Mouse (Mus musculus): ENCODE results near the gene Fkbp7.

Gene Fkbp7

DNA sequence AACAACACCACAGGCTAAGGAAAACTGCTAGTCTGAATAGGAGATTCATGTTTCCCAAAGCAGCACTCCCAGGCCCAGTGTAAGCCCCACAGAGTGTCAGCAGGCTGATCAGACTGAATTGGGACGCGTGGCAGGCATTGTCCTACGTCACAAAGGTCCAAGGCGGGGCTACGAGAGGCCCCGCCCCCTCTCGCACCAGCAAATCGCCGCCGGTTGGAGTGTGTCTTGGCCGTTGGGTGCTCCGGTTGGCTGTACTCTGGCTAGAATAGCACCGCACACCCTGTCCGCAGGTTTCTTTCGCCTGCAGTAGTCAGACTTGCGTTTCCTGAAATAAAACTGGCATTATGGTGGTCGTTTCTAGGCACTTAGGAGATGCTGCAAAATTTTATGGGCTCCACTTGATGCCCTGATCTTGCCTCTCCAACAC, at the start of gene Fkbp7:
Fkbp7 (minus strand) TSS at position 151 of the 427 bp plus-strand sequence.
- DNase-seq (ENCODE audit: low read depth, low spot score), result peak; percentile 86

DNA sequence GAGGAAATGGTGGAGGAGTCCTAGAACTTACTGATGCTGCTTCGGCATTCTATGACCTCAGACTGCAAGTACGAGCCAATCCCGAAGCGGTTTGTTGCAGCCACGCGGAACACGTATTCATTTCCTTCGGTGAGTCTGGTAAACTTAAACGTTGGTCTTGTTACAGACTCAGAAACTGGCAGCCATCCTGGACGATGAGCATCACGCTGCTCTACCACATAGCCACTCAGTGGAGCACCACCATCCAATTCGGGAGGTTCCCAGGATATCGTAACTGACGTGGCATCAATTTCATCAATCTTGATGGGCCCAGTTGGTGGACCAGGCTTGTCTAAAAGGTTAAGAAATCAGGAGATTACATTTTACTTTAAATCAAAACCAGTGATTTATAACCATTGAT, 46.7 kb upstream of the Fkbp7 start:
- no peak for DNase-seq (ENCODE audit: low read depth, low spot score)

DNA sequence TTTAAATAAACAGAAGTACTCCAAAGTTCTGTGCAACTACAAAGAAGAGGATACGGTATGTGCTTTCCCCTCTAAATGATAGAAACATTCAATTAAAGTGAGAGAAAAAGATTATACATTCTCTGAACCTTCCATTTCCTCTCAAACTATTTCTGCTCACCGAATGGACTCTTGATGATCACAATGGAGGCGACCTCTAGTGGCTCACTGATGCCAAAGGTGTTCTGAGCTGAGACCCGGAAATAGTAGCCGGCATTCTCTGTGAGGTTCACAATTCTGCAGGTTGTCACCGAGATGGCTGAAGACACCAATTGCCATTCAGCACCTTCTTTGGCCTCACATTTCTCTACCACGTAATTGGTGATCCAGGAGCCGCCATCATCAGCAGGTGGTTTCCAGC, 42.1 kb upstream of the Fkbp7 start:
- DNase-seq (ENCODE audit: low read depth, low spot score), result no peak

DNA sequence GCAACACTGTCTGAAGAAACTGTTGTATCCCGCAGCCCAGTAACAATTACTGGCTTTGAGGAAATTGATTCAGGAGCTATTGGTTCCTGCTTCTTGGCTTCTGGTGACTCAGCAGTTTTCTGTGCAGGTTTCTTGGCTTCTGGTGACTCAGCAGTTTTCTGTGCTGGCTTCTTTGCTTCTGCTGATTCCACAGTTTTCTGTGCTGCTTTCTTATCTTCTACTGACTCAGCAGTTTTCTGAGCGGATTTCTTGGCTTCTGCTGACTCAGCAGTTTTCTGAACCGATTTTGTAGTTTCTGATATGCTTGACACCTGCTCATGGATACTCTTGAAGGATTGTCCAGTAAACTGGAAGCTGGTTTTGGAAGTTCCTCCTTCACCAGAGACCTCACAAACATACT, 35.6 kb upstream of the Fkbp7 start:
- no peak for DNase-seq (ENCODE audit: low read depth, low spot score)

DNA sequence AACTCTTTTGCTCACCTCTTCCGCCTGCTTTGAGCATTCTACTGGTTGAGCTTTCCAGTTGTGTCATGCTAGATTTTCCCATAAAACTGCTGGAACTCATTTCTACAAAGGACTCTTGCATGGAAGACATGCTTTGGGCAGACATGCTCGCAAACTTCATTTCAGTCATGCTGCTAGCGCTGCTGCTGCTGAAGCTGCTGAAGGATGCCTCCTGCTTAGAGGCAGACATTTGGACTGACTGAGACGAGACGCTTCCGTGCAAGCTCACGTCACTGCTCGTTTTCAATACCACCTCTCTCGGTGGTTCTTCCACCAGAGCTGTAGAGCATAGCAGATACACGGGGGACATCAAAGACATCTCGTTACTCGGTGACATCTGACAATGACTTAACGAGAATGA, 32.7 kb upstream of the Fkbp7 start:
- no peak for DNase-seq (ENCODE audit: low read depth, low spot score)

DNA sequence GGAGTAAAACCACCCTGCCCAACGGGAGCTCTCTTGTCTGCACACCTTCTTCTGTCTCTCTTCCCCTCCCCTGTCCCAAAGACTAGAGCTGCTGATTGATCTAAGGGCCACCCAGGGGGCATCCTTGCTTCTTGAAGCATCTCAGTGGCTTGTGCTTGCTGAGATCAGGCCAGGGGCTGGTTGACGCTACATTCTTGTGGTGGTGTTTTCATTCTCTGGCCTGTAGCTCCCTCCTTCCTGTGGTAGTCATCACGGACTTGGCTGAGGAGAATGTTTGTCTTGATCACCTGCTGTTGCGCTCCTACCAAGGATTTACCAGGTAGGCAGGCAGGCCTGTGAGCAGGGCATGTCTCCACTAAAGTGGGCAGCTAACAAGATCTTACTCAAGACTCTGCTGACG, 29.8 kb upstream of the Fkbp7 start:
- DNase-seq (ENCODE audit: low read depth, low spot score), result no peak

DNA sequence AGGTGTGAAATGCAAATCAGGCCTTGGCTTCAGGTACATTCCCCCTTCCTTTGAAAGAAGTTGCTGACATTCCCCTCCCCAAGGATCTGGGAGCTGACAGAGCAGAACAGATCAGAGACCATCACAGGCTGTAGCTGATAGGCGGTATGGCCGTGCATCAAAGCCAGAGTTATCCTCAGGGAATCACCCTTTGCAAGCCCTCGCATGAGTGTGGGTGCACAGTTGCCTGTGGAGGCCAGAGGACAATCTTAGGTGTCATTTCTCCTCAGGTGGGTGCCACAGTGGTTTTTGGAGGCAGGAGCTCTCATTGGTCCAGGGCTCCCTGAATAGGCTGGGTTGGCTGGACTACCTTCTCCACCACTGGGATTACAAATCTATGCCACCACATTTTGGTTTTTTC, 29.3 kb upstream of the Fkbp7 start:
- no peak for DNase-seq (ENCODE audit: low read depth, low spot score)

DNA sequence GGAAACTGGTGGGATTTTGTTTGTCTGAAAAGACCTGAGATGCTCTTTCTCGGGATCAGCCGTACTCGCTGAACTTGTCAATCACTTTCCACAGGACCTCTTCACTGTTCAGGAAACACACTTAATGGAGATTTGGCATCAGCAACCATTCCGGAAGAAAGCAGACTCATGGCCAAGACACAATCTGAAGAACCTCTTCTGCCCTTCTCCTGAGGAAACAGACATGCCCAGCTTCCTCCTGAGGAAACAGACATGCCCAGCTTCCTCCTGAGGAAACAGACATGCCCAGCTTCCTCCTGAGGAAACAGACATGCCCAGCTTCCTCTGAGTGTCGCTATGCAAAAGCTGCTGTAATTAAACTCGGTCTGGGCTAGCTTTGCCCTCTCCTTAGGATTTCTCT, 22.4 kb upstream of the Fkbp7 start:
- DNase-seq (ENCODE audit: low read depth, low spot score), result no peak

DNA sequence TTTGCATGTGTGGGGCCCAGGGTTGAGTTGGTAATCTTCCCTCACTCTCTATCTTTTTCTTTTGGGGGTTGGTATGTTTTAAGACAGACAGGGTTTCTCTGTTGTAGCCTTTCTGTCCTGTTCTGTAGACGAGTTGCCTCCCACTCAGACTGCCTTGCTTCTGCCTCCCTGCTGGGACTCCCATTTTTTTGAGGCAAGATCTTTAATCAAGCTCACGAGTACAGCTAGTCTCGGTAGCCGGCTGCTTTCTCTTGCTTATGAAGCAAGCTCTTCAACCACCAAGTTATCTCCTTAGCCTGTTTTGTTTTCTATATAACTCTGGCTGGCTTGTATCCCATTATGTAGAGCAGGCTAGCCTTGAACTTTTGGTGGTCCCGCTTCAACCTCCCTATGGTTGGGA, 20.8 kb upstream of the Fkbp7 start:
- DNase-seq (ENCODE audit: low read depth, low spot score), result no peak

DNA sequence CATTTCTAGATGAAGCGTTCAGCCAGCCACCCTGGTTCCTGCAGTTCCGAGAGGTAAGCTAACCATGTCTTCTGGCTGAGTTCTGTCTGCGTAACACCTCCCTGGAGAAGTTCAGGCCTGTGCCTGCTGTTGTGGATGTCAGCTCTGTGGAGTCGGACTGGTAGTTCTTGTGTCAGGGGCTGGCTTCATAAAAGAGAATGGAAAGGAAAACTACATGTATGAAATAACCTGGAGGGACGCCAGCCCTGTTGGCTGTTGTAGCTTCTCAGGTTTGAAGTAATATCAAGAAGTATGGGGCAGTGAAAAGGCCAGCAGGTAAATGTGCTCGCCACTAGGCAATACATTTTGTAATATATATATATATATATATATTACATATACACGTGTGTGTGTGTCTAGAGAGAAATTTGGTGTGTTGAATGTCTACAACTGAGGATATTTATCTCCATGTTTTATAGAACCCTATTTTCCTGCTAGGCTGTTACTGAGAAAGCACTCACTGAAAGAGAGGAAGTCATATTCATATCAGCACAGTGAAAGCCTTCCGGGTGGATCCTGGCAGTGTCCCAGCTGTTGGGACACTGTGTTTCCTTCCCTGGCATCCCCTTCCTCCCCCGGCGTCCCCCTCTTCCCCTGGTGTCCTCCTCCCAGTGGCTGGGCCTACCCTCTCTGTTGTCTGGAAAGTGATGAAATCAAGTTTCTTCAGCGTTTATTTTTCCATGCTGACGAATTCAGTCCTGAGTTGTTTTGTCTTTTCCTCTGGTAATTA, 17.7 kb upstream of the Fkbp7 start:
- no peak for DNase-seq (ENCODE audit: low read depth, low spot score)

DNA sequence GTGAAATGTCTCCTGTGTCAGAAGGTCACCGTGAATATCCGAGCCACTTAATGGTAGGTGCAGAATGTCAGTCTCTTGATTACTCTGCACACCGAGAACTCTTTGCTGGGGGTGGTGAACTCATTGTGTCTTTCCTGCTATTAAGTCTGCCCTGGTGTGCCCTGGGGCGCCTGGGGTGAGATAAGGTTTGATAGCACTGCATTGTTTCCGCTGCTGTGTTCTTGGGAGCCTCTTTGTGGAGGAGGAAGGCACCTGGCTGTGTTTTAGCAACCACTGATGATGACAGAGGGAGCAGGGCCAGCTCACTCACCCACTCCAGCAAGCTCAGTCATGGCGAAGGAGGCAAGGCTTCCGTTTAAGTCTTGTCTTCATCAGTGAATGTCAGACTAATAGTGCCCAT, 15.2 kb upstream of the Fkbp7 start:
- no peak for DNase-seq (ENCODE audit: low read depth, low spot score)

DNA sequence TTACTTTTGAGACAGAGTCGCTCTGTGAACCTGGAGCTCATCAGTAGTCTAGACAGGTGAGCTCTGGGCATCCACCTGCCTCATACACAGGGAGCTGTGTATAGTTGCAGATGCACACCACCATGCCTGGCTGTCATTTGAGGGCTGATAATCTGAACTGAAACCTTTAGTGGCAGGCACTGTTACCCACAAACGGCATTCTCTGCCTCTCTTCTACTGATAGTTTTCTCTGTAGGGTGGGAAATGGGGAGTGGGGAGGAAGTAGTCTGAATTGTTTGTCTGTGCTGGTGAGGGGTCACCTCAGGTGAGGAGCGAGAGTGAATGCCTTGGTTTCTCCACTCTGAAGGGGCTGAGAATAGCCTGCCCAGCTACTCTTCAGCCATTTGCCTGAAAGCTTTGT, 14.7 kb upstream of the Fkbp7 start:
- no peak for DNase-seq (ENCODE audit: low read depth, low spot score)

DNA sequence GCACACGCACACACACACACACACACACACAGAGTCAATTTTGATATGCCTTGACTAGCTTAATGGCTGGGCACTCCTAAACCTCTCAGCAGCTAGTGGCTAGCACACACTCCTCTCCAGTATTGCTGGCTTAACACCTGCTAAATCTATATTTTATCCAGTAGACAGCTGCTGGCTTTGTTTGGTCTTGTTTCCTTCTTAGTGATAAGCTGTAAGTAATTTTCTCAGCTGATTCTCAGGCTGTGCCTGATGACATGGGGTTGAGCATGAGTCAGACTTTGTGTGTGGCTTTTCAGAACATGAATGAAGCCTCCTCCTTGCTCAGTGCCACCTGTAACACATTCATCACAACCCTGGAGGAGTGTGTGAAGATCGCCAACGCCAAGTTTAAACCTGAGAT, 14.1 kb upstream of the Fkbp7 start:
- no peak for DNase-seq (ENCODE audit: low read depth, low spot score)

DNA sequence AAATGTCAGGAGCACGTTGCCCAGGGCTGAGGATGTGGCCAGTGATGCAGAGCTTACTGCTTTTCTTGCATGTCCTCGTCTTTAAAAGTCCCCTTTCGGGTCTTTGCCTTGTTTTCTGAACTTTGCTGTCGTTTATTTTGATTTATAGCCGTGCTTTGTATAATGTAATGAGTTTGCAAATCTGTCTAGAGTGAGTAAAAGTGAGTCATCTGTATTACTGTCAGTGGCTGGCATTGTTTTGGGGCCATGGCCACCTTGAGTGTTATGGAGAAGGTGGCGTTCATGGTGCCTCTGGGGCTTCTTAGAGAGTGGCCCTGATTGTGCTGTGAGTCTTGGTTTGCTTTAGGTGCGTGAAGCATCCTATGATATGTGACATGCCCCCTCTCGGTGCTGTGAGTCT, 9.4 kb upstream of the Fkbp7 start:
- DNase-seq (ENCODE audit: low read depth, low spot score), result no peak

DNA sequence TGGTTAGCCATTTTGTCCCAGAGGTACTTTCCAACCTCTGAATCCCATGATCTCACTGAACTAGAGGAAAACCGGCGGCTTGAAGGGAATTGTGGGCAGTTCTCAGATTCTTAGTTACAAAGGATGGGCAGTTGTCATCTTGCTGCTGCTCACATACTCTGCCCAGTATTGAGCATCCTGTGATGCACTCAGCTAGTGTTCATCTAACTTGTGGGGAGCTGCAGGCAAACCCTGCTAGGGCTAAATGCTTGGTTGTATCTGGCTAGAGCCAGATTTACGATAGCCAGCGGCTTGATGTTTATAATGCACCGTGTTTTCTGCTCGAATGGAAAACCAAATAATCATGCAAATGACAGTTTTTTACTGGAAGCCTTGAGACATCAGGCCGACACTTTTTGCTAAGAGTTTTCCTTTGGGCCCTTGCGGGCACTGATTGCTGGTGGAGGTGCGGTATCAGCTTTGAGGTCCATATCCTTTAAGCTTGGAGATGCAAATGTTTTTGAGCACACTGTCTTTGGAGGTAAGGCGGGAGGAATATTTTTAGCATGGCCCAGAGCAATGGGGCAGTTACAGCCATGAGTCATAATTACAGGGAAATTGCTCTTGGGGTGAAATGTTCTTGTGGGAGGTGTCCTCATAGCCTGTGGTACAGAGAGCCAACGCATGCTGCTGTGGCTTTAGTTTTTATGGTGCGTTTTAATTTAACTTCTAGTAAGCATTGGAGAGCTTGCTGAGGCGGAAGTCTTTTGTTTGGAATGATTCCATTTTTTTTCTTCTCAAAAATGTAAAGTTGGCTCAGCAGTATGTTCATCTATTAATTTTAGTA, 3.7 kb upstream of the Fkbp7 start:
- DNase-seq (ENCODE audit: low read depth, low spot score), result no peak

DNA sequence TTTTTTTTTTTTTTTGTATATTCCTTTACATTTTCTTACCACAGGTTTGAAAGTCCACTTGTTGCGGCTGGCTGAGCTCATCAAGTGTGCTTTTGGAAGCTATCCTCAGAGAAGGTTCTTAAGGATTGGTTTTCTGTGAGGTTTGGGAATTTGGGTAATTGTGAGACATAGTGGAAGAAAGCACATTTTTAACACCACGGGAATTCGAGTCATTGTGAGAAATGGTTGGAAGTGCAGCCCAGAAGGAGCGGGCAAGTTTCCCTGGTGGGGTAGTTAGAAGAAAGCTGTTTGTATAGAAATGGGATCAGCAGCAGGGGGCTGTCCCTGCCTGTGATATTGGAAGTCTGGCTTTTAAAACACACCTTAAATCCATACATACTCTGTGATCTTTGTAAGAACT, 3.0 kb upstream of the Fkbp7 start:
- no peak for DNase-seq (ENCODE audit: low read depth, low spot score)

DNA sequence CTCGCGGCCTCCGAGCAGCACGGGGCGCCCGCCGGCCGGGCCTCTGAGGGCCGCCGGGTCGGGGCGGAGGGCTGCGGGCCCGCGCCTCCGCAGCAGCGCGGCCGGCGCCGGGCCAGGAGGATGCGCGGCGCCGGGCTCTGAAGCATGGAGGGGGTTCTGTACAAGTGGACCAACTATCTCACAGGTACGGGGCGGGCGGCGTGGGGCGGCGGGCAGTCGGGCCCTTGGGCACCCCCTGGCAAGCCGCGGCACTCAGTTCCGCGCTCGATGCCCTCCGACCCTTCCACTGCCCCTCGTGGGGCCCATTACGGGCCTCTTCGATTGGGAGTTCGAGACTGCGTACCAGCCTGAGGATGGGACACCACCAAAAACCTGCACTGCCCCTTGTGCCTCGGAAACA, 2.5 kb upstream of the Fkbp7 start:
- DNase-seq (ENCODE audit: low read depth, low spot score), result no peak

DNA sequence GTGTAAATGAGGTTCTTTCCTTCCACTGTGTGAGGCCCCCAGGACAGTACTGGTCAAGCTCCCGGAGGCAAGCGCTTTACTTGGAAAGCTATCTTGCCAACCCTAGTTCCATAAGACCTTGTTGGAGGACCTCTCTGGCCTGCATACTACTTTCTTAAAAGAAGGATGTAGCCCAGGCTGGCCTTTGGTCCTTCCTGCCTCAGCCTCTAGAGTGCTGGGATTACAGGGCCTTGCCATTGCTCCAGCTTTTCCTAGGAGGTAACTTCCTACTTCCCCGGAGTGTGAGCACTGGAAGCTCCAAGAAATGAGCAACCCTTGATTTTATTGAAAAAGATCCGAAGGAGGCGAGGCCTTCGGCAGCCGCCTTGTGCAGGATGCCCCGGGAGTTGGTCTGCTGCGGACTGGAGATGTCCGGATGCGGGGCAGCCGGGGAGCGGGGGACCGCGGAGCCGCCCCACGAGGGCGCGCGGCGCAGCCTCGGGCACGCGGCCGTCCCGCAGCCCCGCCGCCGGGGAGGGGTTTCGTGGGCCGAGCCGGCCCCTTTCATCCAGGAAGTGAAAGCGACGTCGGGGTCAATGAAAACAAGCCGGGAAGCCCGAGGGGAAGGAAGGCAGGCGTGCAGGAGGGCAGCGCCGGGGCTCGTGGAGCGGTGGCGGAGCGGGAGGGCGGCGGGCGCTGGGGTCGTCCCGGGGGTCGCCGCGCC, 2.0 kb upstream of the Fkbp7 start, which contains the start of gene Plekha3:
Plekha3 (plus strand) TSS at position 557 of the 703 bp plus-strand sequence.
- peak; percentile 65 for DNase-seq (ENCODE audit: low read depth, low spot score)

DNA sequence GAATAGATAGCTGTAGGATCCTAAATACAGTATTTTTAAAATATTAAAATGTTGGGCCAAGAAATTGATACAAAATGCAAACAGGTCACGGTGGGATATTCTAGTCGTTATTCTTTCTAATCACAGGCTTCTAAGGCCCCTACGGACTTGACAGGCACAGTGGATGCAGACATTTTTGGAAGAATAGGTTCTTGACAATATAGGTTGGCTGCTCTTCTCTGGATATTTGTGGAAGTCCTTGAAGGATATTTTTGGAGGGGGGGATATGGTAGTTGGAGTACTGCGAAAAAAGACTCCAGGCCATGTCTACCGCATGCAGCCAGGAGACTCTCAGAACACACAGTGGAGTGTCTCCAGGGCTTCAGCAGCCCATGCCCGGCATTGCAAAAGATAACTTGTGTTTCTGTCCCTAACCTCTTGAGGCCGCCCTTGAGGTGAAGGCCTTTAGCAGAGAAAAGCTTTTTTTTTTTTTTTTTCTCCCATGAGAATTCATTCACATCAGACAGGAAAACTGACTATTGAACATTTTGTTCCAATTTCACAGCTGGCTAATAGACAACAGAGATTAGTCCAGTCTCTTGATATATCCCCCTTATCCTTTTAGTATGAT, 661 bp upstream of the Fkbp7 start:
- no peak for DNase-seq (ENCODE audit: low read depth, low spot score)

DNA sequence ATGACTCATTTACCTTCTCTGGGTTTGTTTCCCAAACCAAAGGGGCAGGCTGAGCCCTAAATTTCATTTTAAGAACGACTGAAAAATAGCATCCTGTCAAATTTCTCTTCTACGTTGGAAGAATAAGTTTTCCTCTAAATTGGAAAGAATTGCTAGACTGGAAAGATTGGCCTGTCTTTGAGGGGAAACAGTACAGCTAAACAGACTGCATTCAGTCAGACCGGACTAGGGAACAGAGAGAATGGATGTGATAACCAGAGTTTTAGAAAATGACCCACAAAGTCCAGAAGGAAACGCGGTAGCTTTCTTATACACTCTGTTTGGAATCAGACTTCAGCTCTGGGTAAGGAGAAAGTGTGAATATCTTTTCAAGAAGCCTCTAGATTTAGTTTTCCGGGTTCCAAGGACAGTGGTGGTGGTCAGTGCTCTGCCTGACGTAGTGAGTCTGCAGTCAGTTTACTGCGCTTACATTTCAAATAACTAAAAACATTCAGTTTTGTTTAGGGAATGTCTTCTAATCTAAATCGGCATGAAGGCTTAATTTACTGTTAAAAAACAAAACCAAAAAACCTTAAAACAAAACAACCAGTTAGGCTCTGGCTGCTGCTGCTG, 676 bp downstream of the Fkbp7 start:
- DNase-seq (ENCODE audit: low read depth, low spot score), result no peak

DNA sequence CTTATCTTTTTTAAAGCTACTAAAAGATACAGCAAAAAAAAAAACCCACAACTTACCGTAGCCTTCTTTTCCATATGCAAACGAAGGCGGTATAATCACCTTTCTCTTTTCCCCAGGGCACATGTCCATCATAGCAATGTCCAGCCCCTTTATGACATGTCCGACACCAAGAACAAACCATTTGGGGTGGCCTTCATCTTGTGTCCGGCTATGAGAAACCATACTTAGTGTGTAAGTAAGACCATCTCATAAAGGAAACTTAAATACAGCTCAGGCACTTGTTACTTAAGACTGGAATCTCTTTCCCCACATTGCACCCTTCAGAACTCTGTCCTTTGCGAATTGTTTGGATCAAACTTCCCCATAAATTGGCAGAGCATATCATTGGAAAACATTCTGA, 1.3 kb downstream of the Fkbp7 start:
- no peak for DNase-seq (ENCODE audit: low read depth, low spot score)

DNA sequence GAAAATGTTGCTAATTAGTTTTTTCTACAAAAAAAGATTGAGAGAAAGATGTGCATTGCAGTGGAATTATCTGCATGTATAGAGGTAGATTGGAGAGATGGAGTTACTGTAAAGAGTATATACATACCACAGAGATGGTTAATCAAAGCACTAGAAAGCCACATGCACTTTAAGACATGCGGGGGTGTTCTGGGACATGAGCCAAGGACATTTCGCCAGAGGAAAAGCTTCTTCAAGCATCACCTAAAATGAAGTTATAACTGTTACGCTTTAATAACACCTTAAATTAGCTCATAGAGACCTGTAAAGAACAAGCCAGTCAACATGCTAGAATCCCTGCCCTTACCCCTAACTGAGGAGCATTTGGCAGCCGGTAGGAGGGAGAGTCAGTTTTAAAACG, 5.7 kb downstream of the Fkbp7 start:
- no peak for DNase-seq (ENCODE audit: low read depth, low spot score)

Data from embryo, embryonic 11.5 days (tissue).